Mouse (Mus musculus) intestine, postnatal 0 days (tissue): ENCODE measurements around the gene Gm45194. TPM values are rescaled to one million over a fixed set of nuclear protein-coding genes. Genes with fewer than 3 reads are reported as not detected.

Experiments used
- ATAC-seq: fragments of 200-750 bp; cut with Nextera tagmentation; 2 replicates; pipeline ENCODE4 v1.8.0; 2017; ENCODE audit warnings: mild to moderate bottlenecking, moderate TSS enrichment, moderate library complexity
- H3K27ac ChIP-seq: fragments of 300-500 bp; sonication (generic); 2 replicates; pipeline ENCODE4 v1.5.1; 2014; ENCODE audit warnings: mild to moderate bottlenecking, low read depth, low read length, moderate library complexity
- H3K27me3 ChIP-seq: fragments of 300-500 bp; sonication (generic); replicated peaks from 2 replicates; pipeline ENCODE4 v1.6.1; 2014; ENCODE audit warnings: low read length, mixed read lengths; ENCODE audit not compliant: control insufficient read depth, insufficient read depth
- H3K36me3 ChIP-seq: fragments of 300-500 bp; sonication (generic); 2 replicates; pipeline ENCODE4 v1.6.1; 2014; ENCODE audit warnings: mild to moderate bottlenecking, moderate library complexity; ENCODE audit not compliant: control insufficient read depth, insufficient read depth
- H3K4me1 ChIP-seq: fragments of 300-500 bp; sonication (generic); replicated peaks from 2 replicates; pipeline ENCODE4 v1.6.1; 2014; ENCODE audit warnings: antibody characterized with exemption, low read length, mixed read lengths; ENCODE audit not compliant: control insufficient read depth, insufficient read depth
- H3K4me2 ChIP-seq: fragments of 300-500 bp; sonication (generic); replicated peaks from 2 replicates; pipeline ENCODE4 v1.6.1; 2014; ENCODE audit warnings: low read depth, mild to moderate bottlenecking, moderate library complexity
- H3K4me3 ChIP-seq: fragments of 300-500 bp; sonication (generic); 2 replicates; pipeline ENCODE4 v1.5.1; 2014; ENCODE audit warnings: low read depth, low read length
- H3K9ac ChIP-seq: fragments of 300-500 bp; sonication (generic); 2 replicates; pipeline ENCODE4 v1.6.1; 2014; ENCODE audit warnings: mild to moderate bottlenecking, low read depth, low read length
- H3K9me3 ChIP-seq: fragments of 300-500 bp; sonication (generic); 2 replicates; pipeline ENCODE4 v1.6.1; 2016; ENCODE audit warnings: mixed run types; ENCODE audit not compliant: control insufficient read depth
- CTCF ChIP-seq: sonication (generic); IDR thresholded peaks from 2 replicates; pipeline ENCODE4 v1.5.1; 2016; ENCODE audit warnings: low read depth, mild to moderate bottlenecking, control low read depth, antibody characterized with exemption, moderate library complexity
- WGBS: fragments of 180-500 bp; shearing (Covaris S2); extraction: QIAGEN DNeasy Blood & Tissue Kit; methylation state at CpG from one replicate; pipeline ENCODE4 v1.1.7; 2014; 5-methylcytosine and 5-hydroxymethylcytosine counted together
- polyA plus RNA-seq: library from polyadenylated mRNA; unstranded; fragments of >200 nt; fragmentation: Nextera tagmentation; extraction: Ambion mirVana; gene quantifications from 2 replicates; pipeline ENCODE4 v1.2.1, GENCODE M21; 2015

Gene Gm45194
- polyA plus RNA-seq, result not detected in 2 replicates

DNA sequence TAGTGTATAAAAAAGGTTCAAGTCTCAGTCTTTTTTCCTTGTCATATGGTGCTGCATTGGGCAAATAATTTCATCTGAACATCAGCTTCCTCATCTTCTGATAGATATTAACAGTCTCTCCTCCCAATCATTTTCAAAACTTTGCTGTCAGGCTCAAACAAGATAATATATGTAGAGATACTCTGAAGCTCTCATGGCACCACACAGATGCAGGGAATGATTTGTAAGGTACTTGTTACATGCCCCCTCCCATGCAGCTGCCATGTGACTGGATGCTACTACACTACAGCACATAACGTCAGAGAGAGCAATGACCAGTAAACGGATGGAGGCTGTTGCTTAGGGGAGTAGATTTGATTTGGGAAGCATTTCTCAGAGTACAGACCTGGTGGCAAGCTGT, at the start of gene Gm45194:
Gm45194 (plus strand) TSS at position 301 of the 400 bp plus-strand sequence.
- 32% methylated on average over 2 of the region's 2 CpGs for WGBS
- Histone ChIP-seq H3K9me3 (no peaks in the 10 kb centered on the region), H3K27ac (no peak within 1 kb of the TSS), H3K9ac (no peak within 1 kb of the TSS), H3K4me2 (no peak within 1 kb of the TSS), H3K4me3 (no peak within 1 kb of the TSS), H3K27me3 (no peaks in the 10 kb centered on the region), H3K4me1 (no peaks in the 10 kb centered on the region), H3K36me3 (no peaks in the 10 kb centered on the region)
- ATAC-seq, result no peak
- no peak for TF ChIP-seq CTCF

DNA sequence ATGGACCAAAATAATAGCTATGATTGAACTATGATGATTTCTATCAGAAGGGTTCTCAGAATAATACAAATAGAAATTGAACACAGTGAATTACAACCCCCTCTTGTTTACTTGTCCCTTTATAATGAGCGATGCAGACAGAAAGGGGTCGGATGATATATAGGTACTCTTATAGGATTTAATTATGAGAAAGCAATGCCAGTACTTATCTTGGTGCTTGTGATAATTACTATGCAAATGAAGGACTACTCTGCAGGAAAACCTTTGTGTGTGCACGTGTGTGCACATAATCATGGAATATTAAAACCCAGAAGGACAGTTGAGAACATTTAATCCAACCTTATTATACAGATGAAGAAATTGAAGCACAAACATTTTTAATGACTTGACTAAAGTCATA, 35.3 kb upstream of the Gm45194 start:
- H3K9ac ChIP-seq, result no peak overlapping the region
- no peaks in the 10 kb centered on the region for H3K27me3 ChIP-seq
- no peak for TF ChIP-seq CTCF
- no peak for ATAC-seq
- no peaks in the 10 kb centered on the region for H3K9me3 ChIP-seq
- no peaks in the 10 kb centered on the region for H3K4me1 ChIP-seq
- H3K4me3 ChIP-seq, result no peak overlapping the region
- 62% methylated on average over 3 of the region's 3 CpGs for WGBS
- H3K27ac ChIP-seq, result no peak overlapping the region
- H3K4me2 ChIP-seq, result no peak overlapping the region
- H3K36me3 ChIP-seq, result no peaks in the 10 kb centered on the region

DNA sequence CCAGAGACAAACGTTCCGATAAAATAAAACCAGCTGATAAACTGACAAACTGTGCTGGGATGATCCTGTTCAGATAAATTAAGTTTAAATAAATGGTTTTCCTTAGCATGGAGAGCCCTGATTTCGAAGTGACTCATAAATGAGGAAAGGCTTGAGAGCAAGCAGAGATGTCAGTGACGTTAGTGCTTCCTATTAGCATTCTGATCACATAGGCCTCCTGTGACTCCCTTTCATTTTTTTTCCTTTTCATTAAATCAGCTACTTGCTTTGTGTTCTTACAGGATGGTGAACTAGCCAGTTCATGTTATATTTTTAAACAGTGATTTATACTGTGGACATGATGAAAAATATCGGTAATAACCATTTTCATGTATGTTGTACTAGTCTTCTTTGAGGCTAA, 9.9 kb upstream of the Gm45194 start:
- no peak for TF ChIP-seq CTCF
- no peak overlapping the region for H3K9ac ChIP-seq
- no peak overlapping the region for H3K27ac ChIP-seq
- no peaks in the 10 kb centered on the region for H3K4me1 ChIP-seq
- no peak overlapping the region for H3K4me3 ChIP-seq
- H3K36me3 ChIP-seq, result no peaks in the 10 kb centered on the region
- H3K27me3 ChIP-seq, result no peaks in the 10 kb centered on the region
- no peak overlapping the region for H3K4me2 ChIP-seq
- no peak for ATAC-seq
- WGBS, result 76% methylated on average over 5 of the region's 5 CpGs
- no peaks in the 10 kb centered on the region for H3K9me3 ChIP-seq

DNA sequence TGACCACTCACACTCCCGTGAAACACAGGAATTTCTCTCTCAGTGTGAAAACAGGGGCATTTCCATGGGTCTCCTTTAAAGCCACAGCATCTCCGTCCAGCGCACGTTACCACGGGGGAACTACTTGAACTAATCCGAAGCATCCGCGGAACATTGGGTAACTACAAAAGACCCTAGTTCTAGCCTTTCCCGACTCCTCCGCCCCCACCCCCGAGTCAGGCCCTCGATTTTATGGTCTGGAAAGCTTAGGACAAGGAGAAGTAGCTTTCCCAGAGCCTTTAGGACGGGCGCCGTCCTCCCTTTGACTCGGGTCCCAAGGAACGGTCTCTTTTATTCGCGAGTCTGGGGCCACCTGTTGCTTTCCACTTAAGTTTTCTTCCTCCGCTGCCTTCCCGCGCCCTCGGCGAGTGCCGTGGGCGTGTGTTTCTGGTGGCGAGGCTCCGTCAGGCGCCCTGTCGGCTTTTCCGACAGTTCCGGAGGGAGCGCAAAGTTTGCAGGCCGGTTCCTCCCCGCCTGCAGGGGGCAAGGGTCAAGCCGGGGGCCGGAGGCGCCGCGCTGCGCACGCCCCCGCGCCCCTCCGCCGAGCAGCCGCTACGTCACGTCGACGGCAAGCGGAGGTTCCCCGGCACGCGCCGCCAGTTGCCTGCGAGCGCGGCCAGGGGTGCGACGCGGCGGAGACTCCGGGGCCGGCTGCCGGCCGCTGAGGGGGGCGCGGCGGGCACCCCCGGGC, 3.3 kb downstream of the Gm45194 start:
- Histone ChIP-seq H3K36me3 (no peaks in the 10 kb centered on the region), H3K4me1 (no peaks in the 10 kb centered on the region), H3K9me3 (no peaks in the 10 kb centered on the region), H3K9ac (no peak overlapping the region), H3K4me3 (peak overlapping the region; percentile 40), H3K27ac (no peak overlapping the region), H3K4me2 (peak overlapping the region; percentile 65), H3K27me3 (no peaks in the 10 kb centered on the region)
- TF ChIP-seq CTCF, result no peak
- WGBS, result 24% methylated on average over 70 of the region's 71 CpGs
- no peak for ATAC-seq

DNA sequence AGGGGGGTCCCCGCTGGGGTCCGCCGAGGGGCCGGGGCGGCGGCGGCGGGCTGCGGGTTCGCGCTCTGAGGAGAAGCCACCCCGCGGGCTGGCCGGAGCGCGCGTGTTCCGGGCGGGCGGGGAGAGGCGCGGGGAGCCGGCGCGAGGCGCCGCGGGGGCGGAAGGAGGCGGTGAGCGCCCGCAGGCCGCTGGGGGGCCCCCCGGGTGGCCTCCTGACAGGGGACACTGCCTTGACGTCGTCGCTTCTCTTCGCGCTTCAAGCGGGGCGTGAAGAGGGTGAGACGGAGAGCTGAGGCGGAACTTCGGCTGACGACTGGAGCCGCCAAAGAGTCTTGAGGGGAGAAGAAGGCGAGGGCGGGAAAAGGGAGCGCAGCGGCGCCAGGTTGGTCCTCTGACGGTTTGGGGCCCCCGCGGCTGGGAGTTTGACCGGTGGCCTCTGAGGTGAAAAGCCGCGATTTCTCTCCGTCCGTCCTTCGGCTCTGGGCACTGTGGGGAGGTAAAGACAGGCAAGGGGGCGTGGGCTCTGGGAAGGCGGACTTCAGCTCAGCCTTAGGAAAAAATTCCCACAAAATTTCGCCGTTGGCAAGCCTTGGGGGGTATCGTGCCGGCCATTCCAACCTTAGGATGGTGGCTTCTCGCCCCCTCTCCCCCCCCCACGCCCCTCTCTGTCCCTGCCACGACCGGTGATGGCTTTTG, 4.0 kb downstream of the Gm45194 start:
- 25% methylated on average over 65 of the region's 70 CpGs for WGBS
- H3K4me1 ChIP-seq, result no peaks in the 10 kb centered on the region
- no peak for TF ChIP-seq CTCF
- no peaks in the 10 kb centered on the region for H3K9me3 ChIP-seq
- no peaks in the 10 kb centered on the region for H3K36me3 ChIP-seq
- H3K4me2 ChIP-seq, result peak overlapping the region; percentile 65
- no peak for ATAC-seq
- H3K27me3 ChIP-seq, result no peaks in the 10 kb centered on the region
- H3K27ac ChIP-seq, result no peak overlapping the region
- H3K9ac ChIP-seq, result no peak overlapping the region
- peak overlapping the region; percentile 40 for H3K4me3 ChIP-seq

DNA sequence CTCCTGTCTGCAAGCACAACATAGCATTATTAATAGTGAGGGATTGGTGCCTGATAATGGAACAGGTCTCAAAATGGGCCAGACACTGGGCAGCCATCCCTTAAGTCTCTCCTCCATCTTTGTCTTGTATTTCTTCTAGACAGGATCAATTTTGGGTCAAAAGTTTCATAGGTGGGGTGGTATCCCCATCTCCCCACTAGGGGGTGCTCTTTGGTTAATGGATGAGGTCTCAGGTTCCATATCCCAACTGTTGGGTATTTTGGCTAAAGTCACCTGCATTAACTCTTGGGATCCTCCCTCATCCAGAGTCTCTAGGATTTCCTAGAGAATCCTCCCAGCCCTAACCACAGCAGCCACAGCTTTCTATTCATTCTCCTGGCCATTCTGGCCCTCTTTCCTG, 26.2 kb downstream of the Gm45194 start:
- Histone ChIP-seq H3K9ac (no peak overlapping the region), H3K4me3 (no peak overlapping the region)
- no peak for ATAC-seq

More for the DNA sequence above, 26.2 kb downstream of the Gm45194 start:
- Histone ChIP-seq H3K9me3 (no peaks in the 10 kb centered on the region), H3K4me2 (no peak overlapping the region), H3K27ac (no peak overlapping the region), H3K27me3 (no peaks in the 10 kb centered on the region), H3K4me1 (no peaks in the 10 kb centered on the region), H3K36me3 (no peaks in the 10 kb centered on the region)
- 0 out of 2 replicates have a peak, but pooled peaks have one; percentile 11 for TF ChIP-seq CTCF
